Comparison of ENCODE assay signal across 24 mouse cellular contexts in genomic region chr9:122429685-122430084, GRCm38 (mm10).
"Had no signal": no experiment of that assay in that cellular context is flagged by ENCODE, and none has a peak within 500 bp of the region (broad histone marks: within the 10 kb centered on the region; RNA-seq: fewer than 3 reads in every experiment).

No protein-coding gene starts in this region.

- H3K4me3 ChIP-seq: gastrocnemius, adult 2 months; heart, embryonic 10.5 days; heart, embryonic 12.5 days; hindbrain, embryonic 13.5 days; hindbrain, embryonic 15.5 days; kidney, embryonic 15.5 days; limb, embryonic 13.5 days; limb, embryonic 15.5 days; liver, embryonic 12.5 days had no signal

- ATAC-seq: hindbrain, postnatal 0 days; intestine, embryonic 16.5 days; liver, embryonic 12.5 days had no signal

- H3K36me3 ChIP-seq: heart, embryonic 10.5 days; heart, embryonic 12.5 days; hindbrain, embryonic 13.5 days; hindbrain, embryonic 15.5 days; kidney, embryonic 15.5 days; limb, embryonic 13.5 days; limb, embryonic 15.5 days; liver, embryonic 12.5 days had no signal

- H3K9me3 ChIP-seq: heart, embryonic 10.5 days; heart, embryonic 12.5 days; hindbrain, embryonic 13.5 days; hindbrain, embryonic 15.5 days; kidney, embryonic 15.5 days; limb, embryonic 13.5 days; limb, embryonic 15.5 days; liver, embryonic 12.5 days had no signal

- H3K9ac ChIP-seq: heart, embryonic 12.5 days; hindbrain, embryonic 13.5 days; hindbrain, embryonic 15.5 days; kidney, embryonic 15.5 days; limb, embryonic 13.5 days; limb, embryonic 15.5 days; liver, embryonic 12.5 days had no signal

- H3K27me3 ChIP-seq: hindbrain, embryonic 15.5 days; kidney, embryonic 15.5 days; liver, embryonic 12.5 days had no signal

- H3K27ac ChIP-seq: gastrocnemius, adult 2 months; heart, embryonic 10.5 days; hindbrain, embryonic 13.5 days; hindbrain, embryonic 15.5 days; hindbrain, postnatal 0 days; kidney, embryonic 15.5 days; kidney, postnatal 0 days; limb, embryonic 13.5 days; limb, embryonic 15.5 days; liver, embryonic 12.5 days had no signal

- H3K4me1 ChIP-seq: heart, embryonic 12.5 days; hindbrain, embryonic 13.5 days; hindbrain, embryonic 15.5 days; liver, embryonic 12.5 days had no signal

- H3K4me2 ChIP-seq: heart, embryonic 12.5 days; hindbrain, embryonic 13.5 days; hindbrain, embryonic 15.5 days; kidney, embryonic 15.5 days; limb, embryonic 13.5 days; limb, embryonic 15.5 days; liver, embryonic 12.5 days had no signal

- DNase-seq: gastrocnemius, adult 2 months; gastrocnemius, postnatal 10 days; gastrocnemius, postnatal 36 days; heart, adult 18-20 months; heart, postnatal 10 days; heart, postnatal 36 days; kidney, adult 11 months; kidney, adult 2 months; kidney, adult 9 months; kidney, postnatal 36 days; layer of hippocampus, adult 9-11 months; layer of hippocampus, postnatal 36 days; left cerebral cortex, postnatal 4 days had no signal
